Mouse (Mus musculus): ENCODE results near the gene Sprr2f.

The Sprr2f gene

DNA sequence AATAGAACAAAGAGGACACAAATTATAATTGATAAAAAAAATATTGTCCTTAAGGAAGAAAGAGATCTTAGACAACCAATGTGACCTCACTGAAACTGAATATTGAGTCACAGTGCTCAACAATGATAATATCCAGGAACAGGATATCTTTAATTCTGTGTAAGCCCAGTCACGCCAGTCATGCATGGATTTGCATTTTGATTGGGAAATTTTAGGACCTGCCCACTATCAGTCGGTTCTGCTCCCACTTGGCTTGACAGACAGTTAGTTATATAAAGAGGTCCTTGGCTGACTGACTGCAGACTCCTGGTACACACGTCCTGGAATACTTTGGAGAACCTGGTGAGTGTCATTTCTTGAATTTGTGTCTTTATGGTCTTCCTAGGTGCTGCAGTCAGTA lies at the start of gene Sprr2f:
Gene Sprr2f, plus strand, starts transcription at position 301 of the 400 bp plus-strand sequence.
- no peak for DNase-seq

DNA sequence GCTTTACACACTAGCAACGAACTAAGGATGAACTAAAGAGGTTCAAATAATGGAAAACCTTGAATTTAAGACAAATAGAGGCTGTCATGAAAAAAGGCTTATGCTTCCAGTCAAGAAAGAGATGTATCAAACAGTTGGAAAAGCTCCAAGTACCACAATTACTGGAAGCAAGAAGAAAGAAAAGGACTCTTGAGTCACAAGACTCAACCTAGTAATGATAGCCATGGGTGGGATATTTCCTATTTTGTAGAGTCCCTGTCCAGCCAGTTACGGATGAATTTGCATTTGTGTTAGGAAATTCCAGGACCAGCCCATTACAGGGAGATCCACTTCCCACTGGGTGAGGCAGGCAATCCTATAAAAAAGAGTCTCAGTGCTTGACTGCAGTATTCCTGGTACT lies 48.7 kb upstream of the Sprr2f start, which contains the start of gene Sprr2b:
Gene Sprr2b, plus strand, starts transcription at position 301 of the 400 bp plus-strand sequence.
- no peak for DNase-seq

DNA sequence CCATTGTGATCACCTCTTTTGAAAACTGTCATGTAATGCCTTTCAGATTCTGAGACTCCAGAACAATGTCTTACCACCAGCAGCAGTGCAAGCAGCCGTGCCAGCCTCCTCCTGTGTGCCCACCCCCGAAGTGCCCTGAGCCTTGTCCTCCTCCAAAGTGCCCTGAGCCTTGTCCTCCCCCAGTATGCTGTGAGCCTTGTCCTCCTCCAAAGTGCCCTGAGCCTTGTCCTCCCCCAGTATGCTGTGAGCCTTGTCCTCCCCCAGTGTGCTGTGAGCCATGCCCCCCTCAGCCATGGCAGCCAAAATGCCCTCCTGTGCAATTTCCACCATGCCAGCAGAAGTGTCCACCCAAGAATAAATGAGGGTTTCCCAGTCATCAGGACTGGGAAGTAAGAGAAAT lies 47.6 kb upstream of the Sprr2f start:
- DNase-seq: no peak

DNA sequence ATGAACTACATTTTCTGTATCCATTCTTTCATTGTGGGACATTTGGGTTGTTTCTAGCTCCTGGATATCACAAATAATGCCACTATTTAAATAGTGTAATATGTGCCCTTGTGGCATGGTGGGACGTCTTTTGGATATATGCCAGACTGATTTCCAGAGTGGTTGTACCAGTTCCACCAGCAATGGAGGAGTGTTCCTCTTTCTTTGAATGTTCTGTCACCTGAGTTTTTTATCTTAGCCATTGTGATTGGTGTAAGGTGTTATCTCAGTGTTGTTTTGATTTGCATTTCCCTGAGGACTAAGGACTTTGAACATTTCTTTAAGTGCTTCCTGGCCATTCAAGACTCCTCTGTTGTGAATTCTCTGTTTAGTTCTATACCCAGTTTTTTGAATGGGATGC lies 28.7 kb upstream of the Sprr2f start:
- DNase-seq: no peak

DNA sequence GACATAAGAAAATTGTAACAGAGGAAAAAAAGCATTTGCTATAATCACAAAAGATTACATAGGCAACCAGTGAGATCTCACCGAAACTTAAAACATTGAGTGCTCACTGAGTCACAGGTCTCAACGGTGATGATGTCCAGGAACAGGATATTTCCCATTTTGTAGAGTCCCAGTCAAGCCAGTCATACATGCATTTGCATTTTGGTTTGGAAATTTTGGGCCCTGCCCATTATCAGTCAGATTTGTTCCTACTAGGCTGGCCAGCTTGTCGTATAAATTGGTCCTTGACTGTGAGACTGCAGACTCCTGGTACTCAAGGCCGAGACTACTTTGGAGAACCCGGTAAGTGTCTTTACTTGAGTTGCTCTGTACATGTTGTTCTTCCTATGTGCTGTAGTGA lies 26.1 kb upstream of the Sprr2f start, which contains the start of gene Sprr2d:
Gene Sprr2d, plus strand, starts transcription at position 301 of the 400 bp plus-strand sequence.
- DNase-seq: no peak

DNA sequence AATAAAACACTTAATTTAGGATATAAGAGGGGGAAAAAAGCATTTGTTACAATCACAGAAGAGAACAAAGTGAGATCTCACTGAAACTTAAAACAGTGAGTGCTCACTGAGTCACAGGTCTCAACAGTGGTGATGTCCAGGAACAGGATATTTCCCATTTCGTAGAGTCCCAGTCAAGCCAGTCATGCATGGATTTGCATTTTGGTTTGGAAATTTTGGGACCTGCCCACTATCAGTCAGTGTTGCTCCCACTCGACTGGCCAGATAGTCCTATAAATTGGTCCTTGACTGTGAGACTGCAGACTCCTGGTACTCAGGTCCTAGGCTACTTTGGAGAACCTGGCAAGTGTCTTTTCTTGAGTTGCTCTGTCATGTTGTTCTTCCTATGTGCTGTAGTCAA lies 13.1 kb upstream of the Sprr2f start, which contains the start of gene Sprr2e:
Gene Sprr2e, plus strand, starts transcription at position 301 of the 400 bp plus-strand sequence.
- no peak for DNase-seq

DNA sequence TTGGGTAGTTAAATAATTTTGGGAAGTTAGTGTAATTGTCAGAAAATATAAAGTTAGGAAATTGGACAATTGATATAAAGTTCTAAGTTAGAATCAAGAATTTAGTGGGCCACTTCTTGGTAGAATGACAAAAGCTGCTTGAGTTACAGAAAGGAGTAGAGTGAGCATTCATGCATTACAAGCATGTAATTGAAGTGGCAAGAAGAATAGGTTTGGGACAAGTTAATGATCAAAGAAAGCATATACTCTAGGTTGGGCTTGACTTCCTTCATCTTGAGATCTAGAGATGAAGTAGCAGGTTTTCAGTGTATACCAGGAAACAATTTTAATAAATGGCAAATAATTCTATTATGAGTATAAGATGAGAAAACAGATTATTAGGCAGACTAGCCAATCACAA lies 3.4 kb upstream of the Sprr2f start:
- no peak for DNase-seq

DNA sequence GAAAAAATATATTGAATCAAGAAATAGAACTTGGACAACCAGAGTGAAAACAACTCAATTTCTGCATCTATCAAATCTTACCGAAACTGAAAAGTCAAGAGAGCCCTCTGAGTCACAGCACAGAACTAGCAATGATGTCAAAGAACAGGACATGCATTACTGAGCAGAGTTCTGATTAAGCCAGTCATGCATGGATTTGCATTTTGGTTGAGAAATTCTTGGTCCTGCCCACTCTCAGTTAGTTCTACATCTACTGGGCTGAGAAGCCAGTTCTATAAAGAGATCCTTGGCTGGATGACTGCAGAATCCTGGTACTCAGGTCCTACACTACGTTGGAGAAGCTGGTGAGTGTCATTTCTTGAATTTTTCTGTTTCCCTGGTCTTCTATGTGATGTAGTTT lies 8.6 kb downstream of the Sprr2f start:
- DNase-seq: no peak

DNA sequence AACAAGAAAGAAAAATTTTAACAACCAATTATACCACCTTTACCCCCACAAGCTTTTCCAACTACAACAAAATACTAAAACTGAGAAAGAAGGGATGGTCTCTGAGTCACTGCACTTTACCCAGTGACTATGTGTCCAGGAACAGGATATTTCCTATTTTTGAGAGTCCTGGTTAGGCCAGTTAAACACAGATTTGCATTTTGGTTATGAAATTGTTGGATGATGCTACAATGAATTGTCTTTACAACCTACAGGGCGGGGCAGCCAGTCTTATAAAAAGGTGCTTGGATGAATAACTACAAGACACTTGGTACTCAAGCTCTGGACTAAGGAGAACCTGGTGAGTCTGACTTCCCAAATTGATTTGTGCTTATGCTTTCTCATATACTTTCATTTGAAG lies 20.4 kb downstream of the Sprr2f start, which contains the start of gene Sprr2h:
Gene Sprr2h, plus strand, starts transcription at position 301 of the 400 bp plus-strand sequence.
- no peak for DNase-seq

DNA sequence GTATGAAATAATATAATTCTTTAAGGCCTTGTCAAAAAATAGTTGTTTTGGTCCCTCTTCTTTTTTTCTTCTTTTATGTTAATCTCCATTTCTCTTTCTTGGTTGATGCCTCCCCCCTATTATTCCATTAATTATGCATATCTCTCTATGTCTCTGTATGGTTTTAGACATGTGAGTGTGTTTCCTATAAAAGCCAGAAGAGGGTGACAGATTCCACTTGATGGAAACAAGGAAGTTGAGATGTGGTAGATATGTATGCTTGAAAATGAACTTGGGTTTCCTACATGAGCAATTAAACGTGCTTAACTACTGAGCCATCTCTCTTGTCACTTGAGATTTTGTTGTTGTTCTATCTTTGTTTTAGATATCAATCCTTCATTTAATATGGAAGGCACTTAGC lies 29.3 kb downstream of the Sprr2f start:
- no peak for DNase-seq

DNA sequence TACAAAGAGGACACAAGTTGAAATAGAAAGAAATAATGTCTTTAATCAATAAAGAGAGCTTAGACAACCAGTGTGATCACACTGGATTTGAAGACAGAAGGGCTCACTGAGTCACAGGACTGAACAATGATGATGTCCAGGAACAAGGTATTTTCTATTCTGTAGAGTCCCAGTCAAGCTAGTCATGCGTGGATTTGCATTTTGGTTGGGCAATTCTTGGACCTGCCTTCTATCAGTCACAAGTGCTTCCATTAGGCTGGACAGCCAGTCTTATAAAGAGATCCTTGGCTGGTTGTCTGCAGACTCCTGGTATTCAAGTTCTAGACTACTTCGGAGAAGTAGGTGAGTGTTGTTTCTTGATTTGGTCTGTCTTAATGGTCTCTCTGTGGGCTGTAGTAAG lies 42.7 kb downstream of the Sprr2f start, which contains the start of gene Sprr2i:
Gene Sprr2i, plus strand, starts transcription at position 301 of the 400 bp plus-strand sequence.
- no peak for DNase-seq

Data from lung, postnatal 10 days (tissue).